Mouse (Mus musculus): ENCODE measurements around the gene Pgm2.

DNA sequence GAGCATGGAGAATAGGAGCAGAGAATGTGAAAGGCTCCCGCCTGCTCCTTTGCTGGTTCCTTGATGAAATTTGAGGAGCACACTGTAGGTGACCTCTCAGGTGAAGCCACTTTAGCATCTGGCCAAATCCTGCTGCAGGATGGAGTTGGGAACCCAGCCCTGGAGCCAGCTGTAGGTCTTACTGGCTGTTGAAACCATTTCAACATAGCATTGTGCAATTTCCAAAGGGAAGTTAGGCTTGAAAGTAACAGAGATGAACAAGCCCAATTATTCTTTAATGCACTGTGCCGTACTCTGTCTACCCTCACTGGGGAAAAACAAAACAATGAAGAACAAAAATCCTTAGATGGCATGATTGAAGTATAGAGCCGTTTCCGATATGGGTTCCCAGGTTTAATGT is 41.2 kb downstream of the Pgm2 start:
- TF ChIP-seq POLR2A (IDR thresholded peaks at IDR 0.05; ENCODE audit: insufficient read length, low read depth), result no peak
- no peak for TF ChIP-seq MAX (IDR thresholded peaks at IDR 0.05; ENCODE audit: low read depth)
- TF ChIP-seq CEBPB (IDR thresholded peaks at IDR 0.05; ENCODE audit: insufficient read depth, poor library complexity, severe bottlenecking), result no peak
- no peak for TF ChIP-seq E2F4 (IDR thresholded peaks at IDR 0.05; ENCODE audit: insufficient read depth)
- TF ChIP-seq MYOG (IDR thresholded peaks at IDR 0.05; ENCODE audit: control insufficient read depth in 1 of 3, insufficient read depth in 1 of 3, insufficient read length in 2 of 3, low read depth in 2 of 3), result no peak
- TF ChIP-seq MYOD1 (IDR thresholded peaks at IDR 0.05; ENCODE audit: control insufficient read depth in 1 of 3, insufficient read length in 2 of 3, low read depth in 2 of 3), result no peak
- TF ChIP-seq USF1 (IDR thresholded peaks at IDR 0.05; ENCODE audit: low read depth), result no peak
- no peak for TF ChIP-seq POLR2AphosphoS2 (IDR thresholded peaks at IDR 0.05; ENCODE audit: insufficient read length, low read depth)
- no peak for TF ChIP-seq TCF12 (IDR thresholded peaks at IDR 0.05; ENCODE audit: insufficient read depth, poor library complexity, severe bottlenecking)
- no peak for TF ChIP-seq REST (IDR thresholded peaks at IDR 0.05; ENCODE audit: insufficient read depth, insufficient read length)
- no peak for TF ChIP-seq SRF (IDR thresholded peaks at IDR 0.05; ENCODE audit: control insufficient read depth, insufficient read length, low read depth)
- TF ChIP-seq TCF3 (IDR thresholded peaks at IDR 0.05; ENCODE audit: insufficient read length, low read depth), result no peak
